Mouse (Mus musculus) brain, embryonic 14.5 days (tissue): ENCODE measurements around the gene Tarbp2.

Experiments used
- CTCF ChIP-seq: fragments of 200-500 bp; IDR thresholded peaks from 2 replicates; pipeline ENCODE4 v1.5.1; 2012; ENCODE audit warnings: inconsistent platforms, mild to moderate bottlenecking, moderate library complexity, borderline replicate concordance; ENCODE audit not compliant: insufficient read depth, insufficient read length; ENCODE audit errors: extremely low read depth
- POLR2A ChIP-seq: fragments of 200-500 bp; IDR thresholded peaks from 2 replicates; pipeline ENCODE4 v1.6.1; 2012; ENCODE audit warnings: mild to moderate bottlenecking, inconsistent platforms, borderline replicate concordance; ENCODE audit not compliant: poor library complexity, insufficient read depth, insufficient read length, severe bottlenecking; ENCODE audit errors: extremely low read depth

- no peak for TF ChIP-seq CTCF
- TF ChIP-seq POLR2A = no peak
These were observed 8.4 kb downstream of the Tarbp2 start for GRCm38 (mm10) chr15:102526111-102527002.
